Mouse (Mus musculus) gonadal fat pad, adult 2 months (tissue): ENCODE results near the gene Myo3a. TPM values are rescaled to one million over a fixed set of nuclear protein-coding genes. Genes with fewer than 3 reads are reported as not detected.

Experiments used
- DNase-seq: peaks from one replicate; pipeline ENCODE4 v3.0.0-alpha.2; 2012; ENCODE audit warnings: low read depth
- polyA plus RNA-seq: library from polyadenylated mRNA; depleted of rRNA; stranded (reverse); fragments of >200 nt; gene quantifications from 2 replicates; pipeline ENCODE4 v1.2.3, GENCODE M21; 2012

The Myo3a gene
- polyA plus RNA-seq, 1 experiment: not detected

DNA sequence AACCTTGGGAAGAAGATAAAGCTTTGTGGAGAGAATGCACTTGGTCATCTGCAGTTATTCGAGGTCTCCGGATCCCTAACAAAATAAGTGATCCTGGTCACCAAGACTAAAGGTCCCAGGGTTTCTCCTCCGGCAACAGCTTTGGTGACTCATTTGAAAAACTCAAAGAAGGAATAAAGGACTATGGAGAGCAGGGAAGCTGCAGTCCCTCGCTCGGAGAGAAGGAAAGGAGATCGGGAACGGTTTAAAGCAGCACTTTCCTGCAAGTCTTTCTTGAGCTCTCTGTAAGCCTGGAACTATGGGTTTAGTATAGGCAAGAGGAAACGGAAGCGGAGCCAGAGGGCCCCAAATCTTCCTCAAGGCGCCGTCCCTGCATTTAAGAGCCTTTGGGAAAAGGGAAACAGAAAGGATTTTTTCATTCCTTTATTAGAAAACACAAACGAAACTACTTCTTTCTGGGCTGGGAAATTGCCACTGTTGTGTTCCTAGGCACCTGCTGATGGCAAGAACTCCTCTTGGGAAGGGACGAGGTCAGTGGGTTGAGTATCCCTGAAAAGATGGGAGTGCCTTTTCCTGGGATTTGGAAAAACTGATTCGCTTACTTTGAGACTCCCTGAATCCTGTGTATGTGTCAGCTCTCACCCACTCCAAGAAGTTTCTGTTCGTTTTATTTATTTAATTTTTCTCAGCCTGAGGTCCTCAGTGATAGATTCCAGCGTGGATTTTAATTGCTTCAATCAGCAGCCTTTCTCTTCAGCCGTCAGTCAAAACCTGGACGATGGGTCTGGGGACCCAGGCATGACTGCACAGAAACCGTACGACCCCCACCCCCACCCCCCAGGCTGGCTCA is 393.9 kb downstream of the Myo3a start:
- DNase-seq: no peak

DNA sequence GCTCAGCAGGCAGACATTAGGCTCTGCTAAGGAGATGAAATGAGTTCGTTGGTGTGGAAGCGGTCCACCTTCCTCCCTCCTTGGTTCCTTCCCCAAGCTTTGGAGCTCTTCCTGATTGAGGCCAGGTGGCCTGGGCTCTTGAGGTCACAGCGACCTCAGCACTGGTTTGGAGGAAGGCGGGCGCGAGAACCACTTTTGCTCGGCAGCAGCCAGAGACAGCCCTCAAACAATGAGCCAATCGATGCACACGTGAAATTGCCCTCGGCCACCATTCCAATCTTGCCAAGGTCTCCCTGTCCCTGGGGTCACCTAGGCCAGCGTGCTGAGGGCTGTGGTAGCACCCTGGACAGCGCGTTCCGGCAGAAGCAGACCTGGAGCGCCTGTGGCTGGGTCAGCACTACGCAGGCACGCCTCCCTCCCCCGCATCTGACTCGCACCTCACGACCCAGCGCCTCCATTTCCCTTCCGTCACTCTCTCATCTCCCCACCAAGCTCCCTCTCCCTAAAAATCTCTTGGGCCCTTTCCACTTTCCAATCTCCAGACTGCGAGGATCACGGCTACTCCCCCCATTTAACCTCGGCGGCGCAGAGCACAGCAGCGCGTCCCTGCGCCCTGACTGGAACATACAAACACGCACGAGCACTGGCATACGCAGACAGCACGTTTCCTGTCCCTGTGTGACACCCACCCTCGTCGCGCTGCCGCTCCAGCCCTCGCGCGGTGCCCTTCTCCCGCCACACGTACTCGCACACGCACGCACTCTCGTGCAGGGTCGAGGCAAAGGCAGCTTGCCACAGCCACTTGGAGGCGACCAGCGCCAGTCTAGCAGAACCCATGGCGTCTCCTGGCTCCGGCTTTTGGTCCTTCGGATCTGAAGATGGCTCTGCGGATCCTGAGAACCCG is 394.8 kb downstream of the Myo3a start, which contains the start of gene Gad2:
Gene Gad2 (plus strand): TSS at position 378 of the 904 bp plus-strand sequence.
- DNase-seq: no peak

DNA sequence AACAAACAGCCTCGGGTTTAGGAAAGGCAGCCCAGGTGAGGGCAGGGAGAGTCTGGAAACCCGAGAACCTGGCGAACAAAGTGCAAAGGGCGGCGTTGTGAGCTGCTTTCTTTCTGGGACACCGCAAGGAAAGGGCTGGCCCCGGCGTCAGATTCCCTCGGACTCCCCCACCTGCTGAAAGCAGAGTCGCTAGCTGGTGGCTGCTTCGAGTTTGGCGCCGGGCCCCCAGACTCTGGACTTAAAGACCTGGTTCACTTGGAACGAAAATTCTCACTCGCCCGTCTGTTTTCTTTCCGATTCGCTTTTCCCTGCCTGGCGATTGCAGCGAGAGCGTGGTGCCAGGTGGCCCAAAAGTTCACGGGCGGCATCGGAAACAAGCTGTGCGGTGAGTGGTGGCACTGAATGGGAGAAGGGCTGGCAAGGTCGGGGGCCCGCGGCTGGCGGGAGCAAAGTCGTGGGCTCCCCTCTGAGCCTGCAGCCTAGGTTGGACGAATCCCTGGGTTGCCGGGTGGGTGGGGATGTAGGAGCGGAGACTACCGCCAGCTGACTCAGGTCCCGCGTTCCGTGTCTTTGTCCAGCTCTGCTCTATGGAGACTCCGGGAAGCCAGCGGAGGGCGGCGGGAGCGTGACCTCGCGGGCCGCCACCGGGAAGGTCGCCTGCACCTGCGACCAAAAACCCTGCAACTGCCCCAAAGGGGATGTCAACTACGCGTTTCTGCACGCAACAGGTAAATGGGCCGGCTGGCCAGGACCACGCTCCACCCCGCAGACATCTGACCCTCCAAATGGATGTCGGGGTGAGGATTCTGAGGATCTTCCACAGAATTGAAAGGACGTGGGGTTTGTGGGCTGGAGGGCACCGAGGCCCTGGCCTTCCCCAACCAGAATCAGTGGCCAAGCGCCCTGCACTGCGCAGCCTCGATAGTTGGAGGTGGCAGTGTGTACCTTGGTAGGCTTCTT is 396.1 kb downstream of the Myo3a start:
- no peak for DNase-seq

DNA sequence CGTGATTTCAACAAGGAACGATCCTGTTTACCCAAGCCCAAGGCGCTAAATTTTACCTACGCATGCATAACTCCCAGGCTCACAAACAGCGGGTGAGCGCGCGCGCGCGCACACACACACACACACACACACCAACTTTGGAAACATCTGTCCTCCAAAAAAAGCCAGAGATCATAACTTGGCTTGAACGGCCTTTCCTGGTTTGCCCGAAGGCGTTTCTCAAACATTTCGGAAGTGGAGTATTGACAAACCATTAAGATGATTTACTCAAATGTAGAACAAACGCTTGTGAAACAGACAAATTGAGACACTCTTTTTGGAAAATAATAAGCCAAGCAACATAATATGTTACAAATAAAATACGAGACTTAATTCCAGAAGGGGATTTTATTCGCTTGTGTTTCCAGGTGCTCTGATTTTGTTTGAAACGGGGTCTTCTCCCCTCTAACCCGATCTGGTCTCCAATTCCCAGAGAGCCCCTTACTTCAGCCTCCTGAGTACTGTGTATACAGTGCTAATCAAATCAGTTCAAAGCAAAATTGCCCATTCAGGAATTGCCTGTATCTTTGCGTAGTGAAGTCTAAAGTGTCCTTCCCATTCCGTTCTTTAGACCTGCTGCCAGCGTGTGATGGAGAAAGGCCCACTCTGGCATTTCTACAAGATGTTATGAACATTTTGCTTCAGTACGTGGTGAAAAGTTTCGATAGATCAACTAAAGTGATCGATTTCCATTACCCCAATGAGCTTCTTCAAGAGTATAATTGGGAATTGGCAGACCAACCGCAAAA is 397.1 kb downstream of the Myo3a start:
- peak; percentile 8 for DNase-seq

DNA sequence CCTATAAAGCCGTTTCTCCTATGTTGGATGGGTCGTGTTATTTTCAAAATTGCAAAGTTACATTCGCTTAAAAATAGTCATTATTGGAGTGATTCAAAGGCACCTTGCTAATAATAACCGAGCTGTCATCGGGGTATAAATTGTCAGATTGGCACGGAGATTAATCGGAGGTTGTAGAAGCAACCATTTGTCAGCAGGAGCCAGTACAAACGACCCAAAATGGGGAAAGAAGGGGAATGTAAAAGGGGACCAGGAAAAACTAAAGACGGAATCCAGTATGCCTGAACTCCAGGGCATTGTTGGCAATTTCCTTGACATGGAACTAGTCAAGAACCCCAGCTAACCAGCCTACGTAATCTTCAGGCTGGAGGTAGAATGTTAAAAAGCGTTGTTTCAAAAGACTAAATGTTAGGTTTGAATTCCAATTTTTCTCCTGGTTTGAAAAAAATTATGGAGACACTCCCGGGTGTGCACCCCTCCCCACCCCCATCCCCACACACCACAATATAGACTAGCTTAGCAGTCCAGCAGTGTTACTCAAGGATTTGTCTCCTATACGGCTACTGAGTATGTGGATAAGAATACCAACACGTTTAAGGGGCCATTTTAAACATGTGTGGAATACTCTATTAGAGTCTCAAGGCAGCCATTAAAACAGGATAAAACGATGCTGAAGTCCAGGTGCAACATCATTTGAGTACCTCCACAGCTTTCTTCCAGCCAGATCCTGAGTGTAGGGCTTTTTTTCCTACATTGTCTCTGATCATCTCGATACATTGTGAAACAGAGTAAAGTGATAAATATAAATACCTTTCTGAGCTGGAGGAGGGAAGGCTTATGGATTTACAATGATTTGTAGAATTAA is 398.0 kb downstream of the Myo3a start:
- no peak for DNase-seq

DNA sequence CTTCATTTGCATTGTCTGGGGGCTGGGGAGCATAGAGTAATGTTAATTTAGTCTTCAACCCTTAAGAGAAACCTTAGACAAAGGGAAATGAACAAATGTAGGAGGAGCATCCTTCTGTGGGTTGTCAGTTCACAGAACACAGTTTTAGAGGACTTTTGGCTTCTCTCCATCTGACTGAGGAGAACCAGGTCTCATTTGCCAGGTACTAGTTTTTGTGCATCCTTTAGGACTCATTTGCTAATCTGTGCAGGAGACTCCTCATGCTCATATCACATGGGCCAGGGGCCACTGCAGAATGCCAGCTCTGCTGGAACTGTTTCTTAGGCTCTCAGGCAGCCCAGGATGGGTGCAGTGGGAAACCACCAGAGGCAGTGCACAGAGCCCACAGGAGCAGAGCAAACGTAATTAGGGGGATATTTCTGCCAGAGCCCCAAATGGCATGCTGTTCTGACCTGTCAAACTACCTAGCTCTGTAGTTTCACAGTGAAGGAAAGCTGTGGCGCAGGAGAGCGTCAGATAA is 399.9 kb downstream of the Myo3a start:
- DNase-seq: no peak

DNA sequence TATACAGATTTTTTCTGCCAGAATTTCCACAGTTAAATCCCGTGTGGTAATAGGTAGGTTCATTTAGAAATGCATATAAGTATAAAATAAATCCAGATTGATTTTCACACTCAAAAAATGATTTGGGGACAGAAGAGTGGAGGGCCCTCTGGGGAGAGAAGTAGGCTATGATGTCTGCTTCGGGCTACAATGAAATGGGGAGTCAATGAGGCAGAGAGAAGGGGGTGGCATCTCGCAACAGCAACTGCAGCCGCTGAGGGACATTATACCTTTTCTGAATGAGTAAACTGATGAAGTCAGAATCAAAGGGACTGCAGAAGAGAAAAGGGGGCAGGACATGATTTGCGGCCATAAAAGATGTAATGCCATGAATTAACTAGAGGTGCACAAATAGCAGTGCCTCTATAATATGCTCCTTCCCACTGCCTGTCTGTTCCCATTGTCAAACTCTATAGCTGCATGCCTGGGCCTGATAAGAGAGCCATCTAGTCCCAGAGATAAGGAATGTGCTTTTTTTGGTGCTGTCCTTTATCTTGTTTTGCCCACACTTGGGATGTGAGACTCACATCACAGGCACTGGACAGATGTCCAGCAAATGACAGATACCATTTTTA is 400.6 kb downstream of the Myo3a start:
- DNase-seq: no peak

DNA sequence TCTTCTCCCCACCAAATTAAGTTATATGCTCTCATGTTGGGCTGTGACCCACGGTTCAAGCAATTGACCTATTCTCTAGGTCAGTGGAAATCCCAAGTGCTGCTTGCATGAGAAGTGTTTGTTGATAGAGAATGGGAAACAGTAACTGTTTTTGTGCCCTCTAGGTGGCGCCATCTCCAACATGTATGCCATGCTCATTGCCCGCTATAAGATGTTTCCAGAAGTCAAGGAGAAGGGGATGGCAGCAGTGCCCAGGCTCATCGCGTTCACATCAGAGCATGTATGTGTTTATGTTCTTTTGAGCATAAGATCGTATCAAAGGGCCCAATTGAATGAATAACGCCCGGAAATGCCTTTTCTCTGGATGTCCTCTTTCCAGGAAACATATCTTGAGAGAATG is 407.5 kb downstream of the Myo3a start:
- no peak for DNase-seq

DNA sequence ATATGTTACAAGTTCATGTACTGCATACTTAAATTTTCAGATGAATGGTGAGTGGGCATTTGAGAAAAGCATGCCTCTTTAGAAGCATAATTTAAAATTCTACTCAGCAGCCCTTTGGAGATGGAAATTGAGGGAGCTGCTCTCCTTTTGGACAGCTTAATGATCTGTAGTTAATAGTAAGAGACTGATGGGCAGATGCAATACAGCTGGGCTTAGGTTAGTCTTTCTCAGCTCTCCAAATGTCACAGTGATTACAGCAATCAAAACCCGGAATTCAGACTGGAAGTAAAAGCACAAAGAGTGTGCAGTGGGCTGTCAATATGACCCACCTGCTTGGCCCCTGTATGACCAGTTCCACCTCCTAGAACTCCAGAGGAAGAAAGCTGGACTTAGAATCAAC is 418.8 kb downstream of the Myo3a start:
- DNase-seq: no peak

DNA sequence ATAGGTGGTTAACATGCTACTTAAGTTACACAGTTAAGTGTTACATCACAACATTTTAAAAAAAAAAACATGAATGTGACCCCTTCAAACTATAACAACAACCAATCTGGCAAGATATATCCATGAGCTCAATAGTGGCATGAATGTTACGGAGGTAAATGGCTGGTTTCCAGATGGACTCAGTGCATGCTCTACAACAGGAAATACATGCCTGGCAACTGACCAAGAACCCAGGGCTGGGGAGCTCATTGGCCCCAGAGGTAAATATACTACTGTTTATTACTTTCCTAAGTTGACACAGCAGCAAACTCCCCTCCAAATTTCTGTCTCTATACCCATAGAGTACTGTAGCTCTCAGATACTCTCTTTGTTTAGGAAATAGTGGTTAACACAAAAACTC is 421.1 kb downstream of the Myo3a start:
- DNase-seq: no peak

DNA sequence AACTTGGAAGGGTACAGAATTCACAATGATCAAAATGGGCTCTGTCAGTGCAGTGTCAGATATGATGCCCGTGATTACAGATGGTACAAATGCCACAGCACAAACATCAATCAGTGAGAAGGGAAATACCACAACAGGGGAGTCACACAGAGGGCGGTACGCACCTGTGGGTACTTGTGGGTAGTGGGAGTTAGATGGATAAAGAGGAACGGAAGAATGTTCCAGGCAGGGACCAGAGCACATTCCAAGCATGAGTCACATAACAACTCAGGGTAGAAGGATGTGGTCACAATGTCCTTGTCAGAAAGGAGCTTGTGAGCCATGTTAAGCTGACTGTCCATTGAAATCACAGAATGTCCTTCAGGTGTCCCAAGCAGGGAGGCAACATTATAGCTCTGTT is 424.5 kb downstream of the Myo3a start:
- no peak for DNase-seq

DNA sequence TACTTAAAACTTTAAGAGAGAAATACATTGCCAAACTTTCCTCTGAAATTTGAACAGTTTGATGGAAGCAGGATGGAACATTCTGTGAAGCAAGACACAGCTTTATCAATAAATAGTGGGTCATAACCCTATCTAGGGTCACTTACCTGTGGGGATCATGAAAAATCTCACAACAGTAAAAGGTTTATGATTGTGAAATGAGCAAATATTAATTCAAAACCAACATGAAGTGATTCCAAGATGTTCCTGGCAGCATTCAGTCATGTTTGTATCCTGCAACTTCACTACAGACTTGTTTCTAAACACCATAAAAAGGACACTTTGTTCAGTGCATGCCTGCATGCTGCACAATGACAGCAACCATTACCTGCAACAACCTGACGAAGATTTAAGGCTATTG is 436.4 kb downstream of the Myo3a start:
- DNase-seq: no peak
